Mouse (Mus musculus) pancreas, adult 10 weeks (tissue): ENCODE data around the gene Pla2g12b. TPM values are rescaled to one million over a fixed set of nuclear protein-coding genes. Genes with fewer than 3 reads are reported as not detected.

Experiments
- polyA plus RNA-seq: library from polyadenylated mRNA; stranded (reverse); fragments of 350-450 nt; fragmentation: Illumina TruSeq; extraction: RNeasy Lipid Tissue Mini Kit (QIAGEN cat#74804); gene quantifications from one replicate; pipeline ENCODE4 v1.2.3, GENCODE M21; 2015; ENCODE audit warnings: low read depth, low replicate concordance; ENCODE audit not compliant: insufficient read depth

Pla2g12b gene
- not detected for polyA plus RNA-seq

DNA sequence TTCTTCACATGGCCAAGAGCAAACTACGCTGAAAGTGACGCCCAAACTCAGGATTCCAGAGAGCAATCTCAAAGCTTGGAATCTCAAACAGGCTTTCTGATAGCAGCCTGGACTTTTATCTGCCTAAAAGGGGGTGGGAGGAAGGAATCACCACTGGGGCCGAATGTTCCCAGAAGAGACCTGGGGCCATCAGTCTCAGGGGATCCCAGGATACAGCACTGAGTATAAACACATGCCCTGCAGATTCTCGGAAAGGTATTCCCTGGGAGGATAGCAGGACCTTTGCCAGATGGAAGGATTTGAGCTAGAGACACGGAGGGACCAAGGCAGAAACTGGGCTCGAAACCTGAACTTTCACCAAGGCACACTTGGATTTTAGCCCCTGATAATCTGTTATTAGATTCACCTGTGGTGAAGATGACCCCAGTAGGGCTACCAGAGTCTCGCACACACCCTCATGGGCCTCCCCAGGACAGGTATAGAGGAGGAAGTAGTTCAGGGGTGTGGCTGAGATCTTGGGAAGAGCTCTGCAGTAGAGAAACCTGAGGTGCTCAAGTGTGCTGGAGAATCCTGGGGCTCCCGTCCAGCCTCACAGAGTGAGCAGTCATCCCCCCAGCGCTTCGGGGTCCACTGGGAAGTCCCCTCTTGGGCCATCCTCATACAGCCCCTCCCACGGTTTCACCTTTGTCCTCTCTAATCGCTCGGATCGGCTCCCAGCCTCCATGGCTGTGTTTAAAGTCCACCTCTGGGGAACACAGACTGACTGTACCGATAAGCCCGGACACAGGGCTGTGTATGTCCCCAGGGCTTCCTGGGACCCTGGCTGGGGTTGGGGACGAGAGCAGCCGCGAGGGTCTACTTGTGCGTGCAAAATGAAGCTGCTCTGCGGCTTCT, at the start of gene Pla2g12b:
Gene Pla2g12b (plus strand): TSS at position 762 of the 894 bp plus-strand sequence.

DNA sequence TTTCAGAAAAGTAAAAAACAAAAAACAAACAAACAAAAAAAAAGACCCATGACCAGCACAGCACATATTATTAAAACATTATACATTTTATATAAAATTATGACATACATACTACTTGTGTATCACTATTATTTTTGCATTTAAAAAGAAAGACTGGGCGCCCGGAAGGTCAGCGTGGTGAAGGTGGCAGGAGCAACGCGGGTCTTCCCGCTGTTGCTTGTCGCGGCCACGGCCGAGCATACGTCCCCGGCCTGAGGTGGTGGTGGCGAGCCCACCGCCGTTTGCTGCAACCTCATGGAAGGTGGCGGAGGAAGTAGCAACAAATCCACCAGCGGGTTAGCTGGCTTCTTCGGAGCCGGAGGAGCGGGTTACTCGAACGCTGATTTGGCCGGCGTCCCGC, 8.0 kb upstream of the Pla2g12b start, which contains the start of gene Gm10273:
Gene Gm10273 (plus strand): TSS at position 172 of the 400 bp plus-strand sequence.

GRCm38 (mm10) chr10:59441735-59442134, 38.3 kb downstream of the Pla2g12b start, which contains the start of gene Oit3:
Oit3 (minus strand) TSS chr10:59441778.

Other genes starting within 250 kb of the Pla2g12b start
- gene Sept10, start 181.8 kb upstream of the Pla2g12b start, polyA plus RNA-seq = 2.0 TPM
- gene Sowahc, start 181.7 kb upstream of the Pla2g12b start, polyA plus RNA-seq = 2.4 TPM
- gene P4ha1, start 80.4 kb upstream of the Pla2g12b start, polyA plus RNA-seq = 9.5 TPM
- not detected for gene Gm10273, start 8.0 kb upstream of the Pla2g12b start, polyA plus RNA-seq
- gene Oit3, start 38.1 kb downstream of the Pla2g12b start, polyA plus RNA-seq = not detected
- not detected for gene Gm10322, start 212.4 kb downstream of the Pla2g12b start, polyA plus RNA-seq
- gene Mcu, start 213.0 kb downstream of the Pla2g12b start, polyA plus RNA-seq = 6.1 TPM